Mouse (Mus musculus): ENCODE results near the gene H13.
A peak's percentile ranks its signal among the peaks of the same experiment; 100 is the strongest.

H13 gene

DNA sequence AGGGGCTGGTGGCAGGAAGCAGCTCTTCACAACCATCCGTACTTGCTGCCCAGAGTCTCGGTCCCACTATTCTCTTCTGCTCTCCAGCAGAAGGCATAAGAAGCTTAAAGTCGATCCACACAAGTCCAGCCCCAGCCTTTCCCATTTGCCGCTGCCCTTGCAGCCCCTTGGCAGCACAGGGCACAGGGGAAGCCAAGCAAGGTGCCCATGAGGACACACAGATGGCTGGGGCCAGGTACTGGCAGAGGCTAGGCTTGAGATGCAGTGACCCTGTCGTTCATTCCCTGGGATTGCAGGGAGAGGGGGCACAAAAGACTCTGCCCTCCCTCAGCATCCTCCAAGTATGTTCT is 35.0 kb downstream of the H13 start:
- DNase-seq: peak; percentile 89

DNA sequence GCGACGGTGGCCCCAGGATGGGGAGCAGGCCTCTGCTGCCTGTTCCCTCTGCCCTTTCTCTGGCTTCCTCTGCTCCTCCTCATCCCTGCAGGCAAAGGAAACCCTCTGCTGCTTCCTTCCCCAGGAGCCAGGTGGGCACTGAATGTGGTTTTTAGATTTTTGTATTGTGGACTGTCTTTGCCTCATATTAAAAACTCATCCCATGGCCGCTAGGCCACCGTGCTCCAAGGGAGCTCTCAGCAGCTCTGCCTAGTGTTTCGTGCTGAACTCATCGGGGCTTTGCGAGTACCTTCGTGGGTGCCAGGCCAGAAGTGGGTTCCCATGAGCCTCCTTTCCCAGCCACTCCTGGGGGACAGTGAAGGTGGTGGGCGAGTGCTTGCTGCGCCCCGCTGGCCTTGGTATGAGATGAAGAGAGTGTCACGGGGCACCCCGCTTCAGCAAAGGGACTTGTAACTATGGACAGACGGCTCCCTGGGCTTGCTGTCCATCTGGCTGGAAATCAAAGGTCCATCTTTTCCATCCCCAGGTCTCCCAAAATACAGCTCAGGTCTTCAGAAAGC is 35.6 kb downstream of the H13 start:
- peak; percentile 70 for DNase-seq

DNA sequence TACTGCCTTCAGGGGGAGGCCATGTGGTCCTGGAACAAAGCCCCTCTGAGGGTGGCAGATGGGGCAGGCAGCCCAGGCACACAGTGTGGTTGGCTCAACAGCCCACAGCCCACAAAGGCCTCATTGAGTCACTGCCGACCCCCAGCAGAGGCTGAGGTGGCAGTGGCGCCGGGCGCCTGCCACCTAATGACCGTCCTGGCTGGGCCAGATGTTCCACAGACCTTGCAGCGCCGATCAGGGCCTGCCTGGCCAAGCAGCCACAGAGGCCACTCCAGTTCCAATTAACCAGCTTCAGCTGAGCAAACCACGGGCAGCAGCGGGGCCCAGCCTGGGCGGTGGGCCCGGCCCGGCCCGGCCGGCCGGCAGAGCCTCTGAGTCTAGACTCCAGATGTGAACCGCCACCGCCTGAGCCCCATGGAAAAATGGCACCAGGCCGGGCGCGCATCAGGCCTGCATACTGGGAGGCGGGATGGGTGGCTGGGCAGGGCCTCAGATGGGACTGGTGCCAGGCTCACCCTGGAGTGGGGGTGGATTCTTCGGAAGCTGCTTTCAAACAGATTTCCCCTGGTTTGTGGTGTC is 36.8 kb downstream of the H13 start:
- peak; percentile 71 for DNase-seq

DNA sequence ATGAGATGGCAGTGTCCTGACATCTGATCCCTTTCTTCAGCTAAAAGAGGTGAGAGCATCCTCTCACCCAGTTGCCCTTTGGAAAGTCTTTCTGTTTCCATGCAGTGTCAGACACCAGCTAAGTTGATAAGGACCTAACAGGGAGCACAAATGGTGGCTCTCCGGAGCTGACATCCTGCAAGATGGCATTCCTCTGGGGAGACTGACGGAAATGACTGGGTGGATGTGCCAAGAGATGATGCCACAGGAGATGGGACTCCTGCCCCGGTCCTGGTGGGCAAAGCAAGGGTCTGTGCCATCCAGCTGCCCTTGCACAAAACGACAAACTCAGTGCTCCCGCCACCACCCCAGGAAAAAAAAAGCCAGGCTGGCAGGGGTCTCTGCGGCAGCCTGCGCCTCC is 37.9 kb downstream of the H13 start:
- DNase-seq: no peak

DNA sequence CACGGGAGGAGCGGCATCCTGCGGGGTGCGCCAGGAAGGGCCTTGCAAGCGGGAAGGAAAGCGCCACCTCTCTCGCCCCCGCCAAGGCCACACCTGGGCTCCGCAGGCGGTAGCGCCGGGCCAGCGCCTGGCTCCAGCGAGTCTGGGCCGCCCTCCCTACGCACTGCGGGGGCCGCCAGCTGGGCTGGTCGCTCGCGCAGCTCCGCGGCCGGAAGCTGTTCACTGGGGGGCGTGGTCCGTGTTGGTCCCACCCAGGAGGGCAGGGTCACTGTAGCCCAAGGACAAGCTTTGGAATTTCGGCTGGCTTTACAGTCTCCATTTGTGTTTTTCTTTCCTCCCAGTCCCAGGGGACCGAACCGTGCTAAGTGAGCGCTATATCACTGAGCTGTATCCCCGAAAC is 38.4 kb downstream of the H13 start:
- peak; percentile 82 for DNase-seq

DNA sequence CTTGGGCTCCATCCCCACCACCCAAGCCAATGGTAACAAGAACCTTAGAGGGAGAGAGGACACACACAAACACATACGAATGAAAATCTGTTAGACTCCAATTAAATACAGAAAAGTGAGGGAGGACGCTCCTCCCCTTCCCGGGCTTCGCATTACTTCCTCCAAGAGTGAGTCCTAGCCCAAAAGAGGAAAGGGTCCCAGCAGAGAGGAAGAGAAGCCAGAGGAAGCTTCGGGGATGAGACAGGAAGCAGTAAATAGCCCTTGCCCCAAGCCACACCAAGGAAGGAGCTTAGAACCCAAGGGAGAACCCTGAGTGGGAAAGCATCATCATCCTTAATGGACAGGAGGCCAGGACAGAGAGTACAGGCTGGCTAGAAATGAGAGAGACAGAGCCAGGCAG is 39.8 kb downstream of the H13 start:
- DNase-seq: no peak

DNA sequence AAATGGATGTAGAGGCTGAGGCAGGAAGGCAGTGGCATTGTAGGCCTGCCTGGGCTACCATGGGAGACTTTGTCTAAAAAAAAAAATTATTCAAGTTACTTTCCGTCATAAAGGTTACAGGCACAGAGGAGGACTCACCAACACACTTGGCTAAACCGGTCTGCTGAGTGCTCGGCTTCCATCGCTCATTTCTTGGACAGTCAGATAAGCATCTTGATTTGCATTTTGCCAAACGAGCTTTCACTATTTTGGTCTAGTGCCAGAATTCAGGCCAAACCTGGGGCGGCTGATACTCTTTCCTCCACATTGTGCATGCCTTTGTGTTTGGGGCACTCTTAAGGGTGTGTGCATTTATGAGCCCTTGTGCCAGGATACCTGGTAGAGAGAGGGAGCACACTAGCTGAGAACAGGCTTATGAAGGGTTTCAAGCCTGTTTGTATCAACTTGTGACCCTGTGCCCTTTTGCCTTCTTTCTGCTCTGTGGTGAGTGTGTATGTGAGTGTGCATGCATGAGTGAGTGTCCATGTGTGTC is 47.0 kb downstream of the H13 start:
- DNase-seq: no peak

DNA sequence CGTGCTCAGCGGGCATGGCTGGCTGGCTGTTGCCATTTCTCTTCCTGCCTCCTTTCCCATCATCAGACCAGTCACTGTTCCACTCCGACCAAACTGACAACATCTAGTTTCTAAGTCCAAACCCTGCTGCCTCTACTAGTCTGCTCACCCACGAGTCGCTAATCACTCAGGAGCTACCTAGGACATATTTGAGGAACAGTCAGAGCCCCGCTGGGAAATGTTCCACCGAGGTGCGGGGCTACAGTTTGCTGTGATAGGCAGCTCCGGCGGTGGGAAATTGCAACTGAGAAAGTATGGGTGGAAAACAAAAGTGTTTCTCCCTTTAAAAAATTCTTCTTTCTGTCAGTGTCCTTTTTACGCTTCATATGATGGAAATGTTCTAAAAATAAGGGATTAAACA is 48.4 kb downstream of the H13 start:
- no peak for DNase-seq

DNA sequence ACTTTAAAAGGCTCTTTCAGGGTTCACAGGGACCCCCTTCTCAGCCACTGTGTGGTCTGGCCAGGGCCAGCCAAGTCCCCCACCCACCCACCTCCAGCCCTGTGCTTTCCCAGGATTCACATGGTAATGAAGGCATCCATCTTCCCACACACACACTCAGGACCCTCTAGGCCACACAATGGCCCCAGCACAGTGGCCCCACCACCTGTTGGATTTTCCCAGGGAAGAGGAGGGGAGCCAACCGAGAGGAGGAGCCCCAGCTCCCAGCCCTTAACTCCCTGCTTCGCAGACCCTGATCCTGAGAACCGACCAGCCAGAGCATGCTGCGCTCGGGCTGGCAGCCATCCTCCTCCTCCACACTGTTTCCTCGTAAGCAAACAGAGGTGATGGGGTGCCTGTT is 48.8 kb downstream of the H13 start:
- DNase-seq: no peak

DNA sequence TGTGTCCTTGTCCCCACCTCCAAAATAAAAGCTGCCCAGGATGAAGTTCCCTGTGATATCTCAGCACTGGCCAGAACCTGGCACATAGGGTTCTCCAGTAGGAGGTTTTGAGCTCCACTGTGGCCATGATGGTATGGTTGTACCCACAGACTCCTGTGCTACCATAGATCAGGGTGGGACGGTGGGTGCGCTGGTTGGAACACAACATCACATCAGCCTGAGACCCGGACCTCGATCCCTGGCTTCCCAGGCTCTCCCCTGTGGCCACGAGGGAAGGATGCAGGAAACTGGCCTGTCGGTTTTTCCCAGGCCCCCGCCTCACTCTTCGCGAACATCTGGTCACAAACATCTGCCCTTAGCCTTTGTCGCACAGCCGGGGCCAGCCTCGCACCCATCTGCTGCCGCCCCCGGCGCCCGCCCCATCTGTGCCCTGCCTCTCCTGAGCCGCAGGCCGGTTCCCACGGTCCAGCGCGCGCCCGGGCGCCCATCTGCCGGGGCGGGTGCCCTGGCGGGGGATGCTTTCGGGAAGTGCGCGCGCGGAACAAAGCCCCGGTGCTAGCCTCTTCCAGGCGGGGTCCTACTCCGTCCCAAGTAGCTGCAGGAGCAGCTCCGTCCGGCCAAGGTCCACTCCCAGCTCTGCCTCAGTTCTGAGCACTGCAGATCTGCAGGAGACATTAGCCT is 54.5 kb downstream of the H13 start:
- DNase-seq: no peak

DNA sequence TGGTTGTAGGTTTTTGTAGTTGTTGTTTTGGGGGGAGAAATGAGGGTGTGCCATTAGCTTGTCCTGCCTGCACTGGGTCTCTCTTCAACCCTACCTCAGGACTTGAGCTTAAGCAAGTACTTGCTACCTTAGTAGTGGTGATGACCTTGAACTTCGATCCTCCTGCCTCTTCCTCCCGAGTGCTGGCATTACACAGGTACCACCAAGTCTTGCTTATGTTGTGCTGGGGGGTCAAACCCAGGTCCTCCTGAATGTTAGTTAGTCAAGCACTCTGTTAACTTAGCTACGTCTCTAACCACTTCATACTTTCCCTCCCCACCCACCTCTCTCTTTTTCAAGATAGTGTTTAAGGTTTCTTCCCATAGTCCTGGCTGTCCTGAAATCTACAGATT is 55.1 kb downstream of the H13 start:
- DNase-seq: no peak

DNA sequence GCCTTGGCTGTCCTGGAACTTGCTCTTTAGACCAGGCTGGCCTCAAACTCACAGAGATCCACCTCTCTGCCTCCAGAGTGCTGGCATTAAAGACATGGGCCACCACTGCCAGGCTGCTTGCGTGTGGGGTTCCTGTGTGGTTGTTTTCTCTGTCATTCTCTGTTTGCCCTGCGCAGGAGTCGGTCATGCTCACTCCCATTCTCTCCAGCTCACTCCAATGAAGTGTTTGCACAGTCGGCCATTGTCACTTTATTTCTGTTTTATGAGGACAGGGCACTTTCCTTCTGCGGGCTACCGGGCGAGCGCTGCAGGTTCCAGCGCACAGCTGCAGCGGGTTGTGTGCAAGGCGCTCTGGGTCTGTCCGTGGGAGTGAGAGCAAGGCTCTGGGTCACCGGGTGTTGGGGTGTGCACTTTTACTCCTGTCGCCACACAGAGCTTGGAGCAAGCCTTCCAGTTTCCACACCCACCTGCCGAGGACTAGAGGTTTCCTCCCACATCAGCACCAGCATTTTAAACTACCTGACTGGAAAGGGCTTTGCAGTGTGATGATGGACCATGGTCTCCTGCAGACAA is 56.0 kb downstream of the H13 start:
- DNase-seq: no peak

DNA sequence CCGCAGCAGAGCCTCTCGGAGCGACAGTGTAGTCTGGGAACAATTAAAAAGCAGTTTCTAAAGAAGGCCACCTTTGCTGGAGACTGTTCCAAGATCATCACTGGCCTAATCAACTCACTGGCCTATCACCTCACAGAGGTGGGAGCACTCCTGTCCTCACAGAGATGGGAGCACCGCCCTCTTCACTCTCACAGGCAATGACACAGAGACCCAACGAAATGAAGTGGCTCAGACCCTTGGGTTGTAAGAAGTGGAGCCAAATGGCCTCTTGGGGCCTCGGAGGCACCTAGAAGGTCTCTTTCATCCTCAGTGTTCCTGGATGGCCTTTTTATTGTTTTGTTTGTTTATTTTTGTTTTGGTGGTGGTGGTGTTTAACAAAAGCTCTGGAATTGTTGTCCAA is 57.0 kb downstream of the H13 start:
- DNase-seq: no peak

DNA sequence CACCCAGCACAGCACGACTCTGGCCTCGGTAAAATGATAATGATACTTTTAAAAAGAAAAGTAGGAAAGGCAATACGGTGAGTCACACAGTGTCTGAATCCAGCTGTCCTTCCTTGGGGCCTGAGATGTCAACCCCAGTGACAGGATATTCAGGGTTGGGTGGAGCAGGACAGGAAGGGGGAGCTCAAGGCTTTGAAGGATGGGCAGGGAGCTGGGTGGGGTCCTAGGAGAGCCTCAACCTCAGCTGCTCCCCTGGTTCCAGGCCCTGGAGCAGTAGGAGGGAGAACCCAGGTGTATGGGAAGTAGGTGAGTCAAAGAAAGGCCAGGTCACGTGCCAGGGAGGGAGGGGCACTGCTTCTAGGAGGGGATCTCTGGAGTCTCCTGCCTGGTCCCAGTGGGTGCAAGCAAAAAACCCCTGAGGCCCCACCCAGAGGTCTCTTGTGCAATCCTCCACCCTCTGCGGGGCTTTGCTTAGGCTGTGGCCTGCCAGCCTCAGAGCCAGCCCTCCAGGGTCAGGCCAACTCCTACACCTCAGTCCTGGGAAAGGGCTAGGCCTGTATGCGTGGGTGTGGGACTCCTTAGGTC is 57.6 kb downstream of the H13 start:
- DNase-seq: no peak

DNA sequence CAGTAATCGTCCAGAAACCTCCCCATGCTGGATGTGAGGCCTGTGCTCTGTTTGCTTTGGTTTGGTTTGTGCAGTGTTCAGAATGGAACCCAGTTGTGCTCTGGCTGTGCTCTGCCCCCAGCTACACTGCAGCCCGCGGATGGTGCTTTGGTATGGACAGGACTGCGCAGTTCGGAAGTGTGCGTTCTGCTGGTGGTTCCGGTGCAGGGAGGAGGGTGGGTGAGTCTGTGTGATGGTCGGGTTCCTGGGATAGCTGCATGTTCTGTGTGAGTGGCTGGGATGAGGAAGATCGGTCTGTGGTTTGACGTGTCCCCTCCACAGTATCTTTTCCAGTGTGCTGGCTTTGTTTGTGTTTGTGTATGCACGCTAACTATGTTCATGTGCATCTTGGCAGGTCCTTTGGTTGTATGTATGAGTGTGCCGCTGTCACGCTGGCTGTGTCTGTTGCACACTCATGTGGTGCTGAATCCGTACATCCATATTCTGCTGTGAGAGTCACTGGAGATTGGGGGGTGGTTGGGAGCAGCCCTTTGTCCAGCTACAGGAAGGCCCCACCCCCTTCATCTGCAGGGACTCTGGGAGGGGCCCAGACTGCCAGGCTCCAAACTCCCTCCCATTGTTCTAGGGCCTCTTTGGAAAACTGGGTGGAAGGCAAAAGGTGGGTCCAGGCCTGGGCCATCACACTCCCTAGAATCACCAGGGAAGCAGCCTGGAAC is 58.7 kb downstream of the H13 start:
- DNase-seq: no peak

DNA sequence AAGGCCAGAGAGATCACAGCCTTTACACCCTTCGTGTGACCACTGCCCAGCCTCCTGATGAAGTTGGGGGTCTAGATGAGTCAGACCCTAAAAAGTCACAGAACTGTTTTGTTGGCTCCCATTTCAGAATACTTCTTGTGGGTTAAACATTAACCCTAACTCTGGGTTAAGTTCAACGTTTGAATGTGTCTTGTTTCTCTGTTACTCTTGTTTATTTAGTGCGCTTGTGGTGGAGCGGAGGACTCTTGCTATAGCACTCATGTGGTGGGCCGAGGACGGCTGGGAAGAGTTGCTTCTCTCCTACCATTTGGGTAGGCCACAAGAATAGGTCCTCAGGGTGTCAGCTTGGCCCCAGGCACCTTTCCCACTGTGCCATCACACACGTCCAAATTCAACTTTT is 59.3 kb downstream of the H13 start:
- DNase-seq: no peak

DNA sequence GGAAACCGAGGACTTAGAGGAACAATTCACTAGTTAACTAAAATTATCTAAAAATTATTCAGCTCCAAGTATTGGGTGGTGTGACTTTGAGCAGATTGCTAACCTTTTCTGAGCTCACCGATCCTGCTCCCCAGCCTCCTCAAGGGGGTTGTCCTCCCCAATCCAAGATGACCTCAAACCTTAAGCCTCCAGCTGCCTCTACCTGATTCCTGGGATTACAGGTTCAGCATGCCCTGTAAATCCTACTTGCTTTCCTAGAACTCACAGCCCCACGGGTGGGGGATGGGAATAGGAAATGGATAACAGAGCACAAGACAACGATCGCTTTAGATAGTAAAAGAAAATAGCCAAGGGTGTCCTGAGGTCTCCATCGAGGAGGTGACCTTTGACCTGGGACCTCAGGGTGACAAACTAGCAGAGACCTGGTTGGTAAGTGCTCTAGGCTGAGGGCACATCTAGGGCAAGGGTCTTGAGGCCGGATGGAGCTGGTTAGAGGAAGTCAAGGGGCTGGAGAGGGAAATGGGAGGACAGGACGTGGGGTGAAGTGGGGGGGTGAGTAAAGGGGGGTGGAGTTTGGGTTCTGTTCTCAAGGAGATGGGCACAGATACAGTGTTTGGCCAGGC is 59.9 kb downstream of the H13 start:
- no peak for DNase-seq

DNA sequence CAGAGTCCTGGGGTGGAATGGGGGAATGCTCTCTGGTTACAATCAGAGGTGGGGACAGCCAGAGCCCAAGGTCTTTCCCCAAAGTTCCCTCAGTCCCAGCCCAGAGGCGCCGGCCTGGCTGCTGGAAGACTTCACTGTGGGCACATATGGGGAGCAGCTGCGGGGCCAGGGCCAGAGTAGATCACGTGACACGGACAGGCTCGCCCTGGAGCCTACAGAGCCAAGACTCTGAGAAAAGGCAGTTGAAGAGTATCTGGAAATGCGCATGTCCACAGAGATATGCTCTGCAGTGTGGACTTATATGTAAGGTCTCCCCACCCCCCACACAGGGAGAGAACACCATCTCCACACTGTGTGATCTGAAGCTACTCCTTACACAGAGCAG is 60.4 kb downstream of the H13 start:
- no peak for DNase-seq

DNA sequence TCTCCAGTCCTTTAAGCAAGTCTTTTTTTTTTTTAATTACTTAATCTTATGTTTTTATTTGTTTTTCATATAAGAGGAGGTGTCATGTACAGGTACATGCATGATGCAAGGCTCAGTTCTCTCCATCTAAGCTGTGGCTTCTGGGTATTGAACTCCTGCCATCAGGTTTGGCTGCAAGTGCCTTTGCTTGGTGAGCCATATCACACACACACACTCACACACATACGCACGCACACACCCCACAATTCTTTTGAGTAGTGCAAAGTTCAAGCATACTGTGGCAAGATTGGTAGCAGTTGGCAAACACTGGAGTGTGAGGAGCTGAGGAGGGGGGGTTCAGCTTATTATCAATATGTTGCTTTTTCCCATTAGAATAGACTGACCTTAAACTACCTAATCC is 63.9 kb downstream of the H13 start:
- DNase-seq: no peak

DNA sequence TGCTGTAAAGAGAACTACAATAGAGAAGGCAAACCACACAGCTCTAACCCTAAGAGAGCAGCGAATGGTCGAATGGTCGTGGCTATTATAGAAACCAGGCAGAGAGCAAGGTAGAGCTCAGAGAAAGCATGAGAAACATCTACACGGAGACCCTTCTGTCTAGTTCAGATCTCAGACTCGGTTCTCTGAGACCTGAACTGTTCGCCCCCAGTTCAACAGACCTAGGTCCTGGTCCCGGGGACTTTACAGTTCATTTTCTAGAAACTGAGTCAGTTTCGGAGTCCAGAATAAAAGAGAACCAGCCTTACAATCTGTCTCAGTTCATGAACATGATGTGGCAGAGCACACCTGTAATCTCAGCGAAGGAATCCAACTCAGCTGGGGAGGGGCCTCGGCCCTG is 65.2 kb downstream of the H13 start:
- DNase-seq: no peak

DNA sequence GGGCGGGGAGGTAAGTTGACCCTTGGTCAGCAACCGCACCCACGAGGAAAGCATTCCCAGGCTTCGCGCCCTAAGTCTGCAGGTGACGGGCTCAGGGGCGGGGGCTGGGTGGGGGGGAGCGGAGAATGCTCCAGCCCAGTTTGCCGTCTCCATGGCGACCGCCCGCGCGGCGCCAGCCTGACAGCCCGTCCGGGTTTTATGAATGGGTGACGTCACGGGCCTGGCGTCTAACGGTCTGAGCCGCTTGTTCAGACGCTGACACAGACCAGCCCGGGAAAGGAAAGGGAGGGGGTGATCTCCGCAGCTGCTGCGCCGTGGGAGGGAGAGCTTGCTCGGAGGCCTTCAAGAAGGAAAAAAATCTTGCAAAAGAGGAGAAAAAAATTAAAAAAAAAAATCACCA is 65.7 kb downstream of the H13 start:
- peak; percentile 82 for DNase-seq

DNA sequence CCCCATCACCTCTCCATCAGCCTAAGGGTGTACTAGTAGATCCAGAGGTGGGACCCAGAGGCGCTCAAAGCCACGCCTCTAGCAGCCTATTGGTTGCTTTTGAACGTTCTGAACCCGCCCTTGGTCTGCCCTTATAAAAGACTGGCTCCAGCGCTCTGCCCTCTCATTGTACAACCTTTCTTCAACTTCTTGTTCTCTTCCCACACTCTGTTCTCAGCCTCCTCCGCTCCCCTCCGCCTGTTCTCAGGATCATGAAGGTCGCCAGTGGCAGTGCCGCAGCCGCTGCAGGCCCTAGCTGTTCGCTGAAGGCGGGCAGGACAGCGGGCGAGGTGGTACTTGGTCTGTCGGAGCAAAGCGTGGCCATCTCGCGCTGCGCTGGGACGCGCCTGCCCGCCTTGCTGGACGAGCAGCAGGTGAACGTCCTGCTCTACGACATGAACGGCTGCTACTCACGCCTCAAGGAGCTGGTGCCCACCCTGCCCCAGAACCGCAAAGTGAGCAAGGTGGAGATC is 66.9 kb downstream of the H13 start, which contains the start of gene Id1:
Gene Id1 (plus strand): TSS at position 162 of the 512 bp plus-strand sequence.
- DNase-seq: peak; percentile 44

DNA sequence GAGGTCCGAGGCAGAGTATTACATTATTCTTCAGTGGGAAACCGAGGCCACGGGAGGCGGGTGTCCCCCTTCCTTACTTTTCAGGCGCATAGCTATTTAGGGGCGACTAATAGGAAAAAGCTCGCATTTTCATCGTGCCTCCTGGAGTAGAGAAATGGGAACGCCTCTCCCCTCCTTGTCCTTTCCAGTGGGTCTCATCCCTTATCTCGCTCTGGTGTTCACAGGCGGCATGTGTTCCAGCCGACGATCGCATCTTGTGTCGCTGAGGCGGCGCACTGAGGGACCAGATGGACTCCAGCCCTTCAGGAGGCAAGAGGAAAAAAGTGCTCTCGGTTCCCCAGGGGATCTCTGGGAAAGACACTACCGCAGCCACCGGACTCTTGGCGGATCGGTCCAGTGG is 67.5 kb downstream of the H13 start:
- DNase-seq: peak; percentile 39

Data from cerebellum, adult 9-11 months (tissue).